Mouse (Mus musculus): ENCODE measurements around the gene Cdh1.
"Not testable (repeated sequence)": the region's sequence is repeated elsewhere in the genome, so short reads cannot be mapped to it uniquely, and the experiment has no call there.

The Cdh1 gene

DNA sequence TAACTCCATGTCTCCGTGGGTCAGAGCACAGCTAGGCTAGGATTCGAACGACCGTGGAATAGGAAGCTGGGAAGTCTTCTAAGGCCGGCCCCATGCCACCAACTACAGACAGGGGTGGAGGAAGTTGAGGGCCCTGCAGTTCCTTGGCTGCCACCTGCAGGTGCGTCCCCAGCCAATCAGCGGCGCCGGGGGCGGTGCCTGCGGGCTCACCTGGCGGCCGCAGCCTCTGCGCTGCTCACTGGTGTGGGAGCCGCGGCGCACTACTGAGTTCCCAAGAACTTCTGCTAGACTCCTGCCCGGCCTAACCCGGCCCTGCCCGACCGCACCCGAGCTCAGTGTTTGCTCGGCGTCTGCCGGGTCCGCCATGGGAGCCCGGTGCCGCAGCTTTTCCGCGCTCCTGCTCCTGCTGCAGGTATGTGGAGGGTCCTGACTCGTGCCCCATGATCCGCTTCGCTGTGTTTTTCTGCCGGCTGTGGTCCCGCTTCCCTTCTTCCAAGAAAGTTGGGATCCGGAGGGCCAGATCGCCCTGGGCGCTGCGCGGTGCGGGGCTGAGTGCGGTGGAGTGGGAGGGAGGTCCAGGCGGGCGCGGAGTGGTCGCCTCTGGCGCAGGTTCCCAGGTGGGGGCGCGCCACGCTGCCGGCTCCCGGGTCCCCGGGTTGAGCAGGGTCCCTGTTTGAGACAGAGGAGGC is at the start of gene Cdh1:
TSS of gene Cdh1 (plus strand) at position 221 of the 689 bp plus-strand sequence.
- DNase-seq, result peak; percentile 48 to 56

DNA sequence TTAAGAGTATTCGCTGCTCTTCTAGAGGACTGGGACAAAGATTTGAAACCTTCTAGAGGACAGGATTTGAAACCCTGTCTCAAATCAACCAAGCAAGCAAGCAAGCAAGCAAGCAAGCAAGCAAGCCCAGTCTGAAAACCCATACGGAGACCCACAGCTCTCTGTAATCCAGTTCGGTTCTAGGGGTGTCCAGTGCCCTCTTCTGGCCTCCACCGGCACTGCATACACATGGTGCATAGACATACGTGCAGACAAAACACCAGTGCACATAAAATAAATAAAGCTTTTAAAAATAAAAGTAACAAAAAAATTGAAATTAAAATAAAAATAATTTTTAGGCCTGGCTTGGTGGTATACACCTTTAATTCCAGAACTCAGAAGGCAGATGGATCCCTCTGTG is 49.1 kb upstream of the Cdh1 start:
- no peak for DNase-seq

DNA sequence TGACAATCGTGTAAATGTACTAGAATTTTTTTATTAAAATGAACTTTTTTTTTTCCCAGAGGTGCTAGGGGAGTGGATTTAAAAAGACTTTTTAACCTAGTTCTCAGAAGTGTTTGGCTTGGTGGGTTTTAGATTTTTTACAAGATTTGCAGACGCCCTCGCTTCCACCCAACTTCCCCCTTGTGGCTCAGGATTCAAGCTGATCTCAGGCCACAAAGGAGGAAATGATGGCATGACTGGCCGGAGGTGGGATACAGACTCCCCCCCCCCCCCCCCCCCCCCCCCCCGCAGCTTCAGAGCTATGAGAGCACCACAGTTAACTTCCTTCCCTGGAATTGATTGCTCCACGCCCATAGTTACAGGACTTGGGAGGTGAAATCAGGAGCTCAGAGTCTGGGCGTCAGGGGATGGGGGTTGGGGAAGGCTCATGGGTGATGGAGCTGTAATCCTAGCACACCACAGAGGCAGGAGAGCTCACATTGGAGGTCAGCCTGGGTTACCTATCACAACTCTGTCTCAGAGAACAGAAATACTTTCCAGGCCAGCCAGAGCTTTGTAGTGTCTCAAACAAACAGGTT is 47.0 kb upstream of the Cdh1 start:
- no peak for DNase-seq

DNA sequence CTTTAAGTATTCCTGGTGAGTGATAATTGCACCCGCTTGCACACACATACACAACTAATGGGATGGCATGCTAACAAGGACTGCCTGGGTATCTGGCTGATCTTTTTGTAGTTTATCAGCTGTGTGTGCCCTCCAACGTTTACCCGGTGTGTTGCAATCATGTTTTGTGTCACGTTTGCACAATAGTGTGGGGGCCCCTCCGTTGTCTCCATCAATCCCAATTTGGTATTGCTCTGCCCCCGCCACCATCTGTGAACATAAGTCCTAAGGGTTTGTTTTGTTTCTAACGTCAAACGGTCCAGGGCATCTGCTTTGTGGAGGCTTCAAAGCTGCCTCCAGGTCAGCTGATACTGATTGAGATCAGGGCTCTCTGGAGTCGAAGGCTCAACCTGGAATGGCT is 43.3 kb upstream of the Cdh1 start:
- no peak for DNase-seq

DNA sequence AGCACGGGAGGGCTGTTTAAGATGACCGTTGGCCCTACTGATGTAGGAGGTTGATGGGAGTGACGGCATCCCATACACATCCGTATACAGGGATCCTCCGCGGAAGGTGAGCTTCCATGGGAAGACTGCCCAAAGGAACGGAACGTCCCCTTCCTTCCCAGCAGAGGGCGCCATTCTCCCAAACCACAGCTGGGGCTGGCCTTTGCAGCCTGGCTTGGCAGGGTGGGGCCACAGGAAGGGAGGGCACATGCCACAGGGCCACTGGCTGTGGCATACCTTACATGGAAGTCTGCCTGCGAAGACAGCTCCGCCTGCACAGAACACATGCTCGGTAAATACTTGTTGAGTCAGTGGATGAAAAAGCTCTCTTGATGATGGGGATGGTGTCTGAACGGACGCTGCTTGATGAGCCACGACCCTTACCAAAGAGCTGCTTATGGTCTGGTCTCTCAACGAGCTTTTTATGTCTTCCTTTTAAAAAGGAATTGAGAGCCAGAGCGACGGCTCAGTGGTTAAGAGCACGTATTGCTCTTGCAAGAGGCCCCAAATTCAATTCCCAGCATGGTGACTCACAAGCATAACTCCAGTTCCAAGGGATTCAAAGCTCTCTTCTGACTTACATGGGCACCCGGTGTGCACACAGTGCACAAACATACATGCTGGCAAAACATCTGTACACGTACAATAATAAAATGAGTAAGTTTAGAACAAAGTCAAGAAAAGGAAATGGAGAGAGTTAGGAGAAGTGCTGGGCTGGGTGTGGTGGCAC is 41.9 kb upstream of the Cdh1 start:
- DNase-seq, result peak; percentile 33 to 46

DNA sequence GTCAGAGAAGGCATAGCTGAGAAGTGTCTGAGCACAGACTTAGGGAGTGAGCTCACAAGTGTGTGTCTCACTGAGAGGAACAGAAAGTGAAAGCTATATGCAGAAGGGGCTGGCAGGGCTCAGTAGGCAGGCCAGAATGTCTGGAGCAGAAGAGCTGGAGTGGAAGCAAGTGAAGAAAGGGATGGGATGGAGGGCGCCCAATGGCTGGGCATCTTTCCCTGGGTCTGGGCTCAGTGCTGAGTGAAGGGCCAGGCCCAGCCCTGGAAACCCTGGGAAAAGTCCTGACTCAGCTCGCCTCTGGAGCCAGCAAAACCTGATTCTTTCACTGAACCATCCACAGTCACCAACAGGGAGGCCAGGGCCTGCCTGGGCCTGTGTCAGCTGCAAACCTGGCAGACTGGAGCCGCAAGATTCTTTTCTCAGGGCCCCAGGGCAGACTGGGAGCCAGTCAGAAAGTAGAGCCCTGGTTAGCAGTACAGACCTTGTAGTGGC is 39.4 kb upstream of the Cdh1 start:
- no peak for DNase-seq

DNA sequence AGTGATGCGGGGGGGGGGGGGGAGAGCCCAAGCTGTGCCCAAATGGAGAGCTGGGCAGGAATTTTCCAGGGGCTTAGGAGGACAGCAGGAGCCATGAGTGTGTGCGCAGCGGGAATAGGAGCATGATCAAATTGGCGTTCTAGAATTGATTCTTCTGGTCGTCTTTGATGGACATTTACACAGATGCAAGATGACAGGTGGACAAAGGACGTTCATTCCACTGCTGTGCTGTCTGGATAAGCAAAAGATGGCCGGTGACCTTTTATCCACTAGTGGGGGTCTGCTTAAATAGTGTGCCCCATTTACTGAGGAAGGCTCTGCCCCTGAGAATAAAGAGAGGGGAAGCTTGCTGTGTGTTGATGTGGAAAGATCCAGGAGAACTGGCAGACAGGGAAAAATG is 34.1 kb upstream of the Cdh1 start:
- peak; percentile 14 to 18 for DNase-seq

DNA sequence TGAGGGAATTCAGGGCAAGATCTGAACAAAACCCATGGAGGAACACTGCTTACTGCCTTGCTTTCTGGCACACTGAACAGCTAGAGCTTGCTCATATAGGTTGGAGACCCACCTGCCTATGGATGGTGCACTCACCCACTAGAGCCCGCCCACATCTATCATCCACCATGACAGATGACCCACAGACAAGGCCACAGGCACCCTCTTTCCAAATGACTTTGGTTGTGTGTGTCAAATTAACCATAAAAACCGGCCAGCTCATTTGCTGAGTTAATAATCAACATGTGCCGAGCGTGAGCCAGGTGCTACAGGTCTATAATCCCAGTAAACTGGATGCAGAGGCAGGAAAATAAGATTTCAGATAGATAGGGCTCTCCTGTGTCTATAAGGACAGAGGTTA is 32.8 kb upstream of the Cdh1 start:
- DNase-seq, result no peak

DNA sequence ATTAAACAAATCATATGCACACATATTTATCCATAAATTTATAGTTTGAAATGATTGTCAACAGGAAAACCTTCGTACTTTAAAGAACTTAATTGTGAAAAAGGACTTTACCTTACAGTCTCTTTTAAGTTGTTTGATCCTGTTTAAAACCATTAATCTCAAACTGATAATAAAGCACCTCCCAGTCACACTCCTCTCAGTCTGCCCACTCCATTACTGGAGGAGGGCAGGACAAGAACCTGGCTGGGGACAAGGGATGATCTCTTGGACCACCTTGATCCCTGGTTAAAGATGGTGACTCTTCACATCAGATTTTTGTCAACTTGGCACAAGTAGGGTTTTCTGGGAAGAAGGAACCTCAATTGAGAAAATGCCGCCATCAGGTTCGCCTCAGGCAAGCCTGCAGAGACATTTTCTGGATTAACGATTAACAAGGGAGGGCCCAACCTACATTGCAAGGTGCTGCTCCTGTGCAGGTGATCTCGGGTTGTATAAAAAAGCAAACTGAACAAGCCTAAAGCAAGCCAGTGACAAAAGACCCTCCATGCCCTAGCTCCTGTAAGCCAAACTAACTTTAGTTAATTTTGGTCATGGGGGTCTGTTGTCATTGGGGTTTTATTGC is 31.5 kb upstream of the Cdh1 start:
- DNase-seq, result no peak

DNA sequence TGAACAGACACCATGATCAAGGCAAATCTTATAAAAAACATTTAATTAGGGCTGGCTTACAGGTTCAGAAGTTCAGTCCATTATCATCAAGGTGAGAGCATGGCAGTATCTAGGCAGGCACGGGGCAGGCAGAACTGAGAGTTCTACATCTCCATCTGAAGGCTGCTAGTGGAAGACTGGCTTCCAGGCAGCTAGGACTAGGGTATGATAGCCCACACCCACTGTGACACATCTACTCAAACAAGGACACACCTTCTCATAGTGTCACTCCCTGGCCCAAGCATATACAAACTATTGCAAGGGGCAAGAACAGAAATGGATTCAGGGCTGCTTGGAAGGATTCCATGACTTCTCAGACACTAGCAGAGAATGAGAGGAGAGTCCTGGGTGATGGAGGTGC is 31.0 kb upstream of the Cdh1 start:
- DNase-seq, result not testable (repeated sequence)

DNA sequence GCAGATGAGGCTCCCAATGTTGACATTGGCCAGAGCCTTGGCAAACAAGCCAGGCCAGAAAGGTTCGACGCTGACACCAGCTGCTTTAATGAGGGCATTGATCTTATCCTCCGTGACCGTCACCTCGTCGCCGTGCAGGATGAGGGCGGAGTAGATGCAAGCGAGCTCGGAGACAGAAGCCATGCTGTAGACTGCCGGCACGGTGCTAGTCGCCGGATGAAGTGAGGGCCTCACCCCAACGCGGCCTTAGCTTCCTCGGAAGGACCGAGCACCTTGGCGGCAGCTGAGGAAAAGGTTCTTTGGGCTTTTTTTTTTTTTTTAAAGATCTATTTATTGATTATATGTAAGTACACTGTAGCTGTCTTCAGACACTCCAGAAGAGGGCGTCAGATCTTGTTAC is 30.0 kb upstream of the Cdh1 start, which contains the start of gene Gm10073:
TSS of gene Gm10073 (minus strand) at position 294 of the 400 bp plus-strand sequence.
- DNase-seq, result not testable (repeated sequence)

DNA sequence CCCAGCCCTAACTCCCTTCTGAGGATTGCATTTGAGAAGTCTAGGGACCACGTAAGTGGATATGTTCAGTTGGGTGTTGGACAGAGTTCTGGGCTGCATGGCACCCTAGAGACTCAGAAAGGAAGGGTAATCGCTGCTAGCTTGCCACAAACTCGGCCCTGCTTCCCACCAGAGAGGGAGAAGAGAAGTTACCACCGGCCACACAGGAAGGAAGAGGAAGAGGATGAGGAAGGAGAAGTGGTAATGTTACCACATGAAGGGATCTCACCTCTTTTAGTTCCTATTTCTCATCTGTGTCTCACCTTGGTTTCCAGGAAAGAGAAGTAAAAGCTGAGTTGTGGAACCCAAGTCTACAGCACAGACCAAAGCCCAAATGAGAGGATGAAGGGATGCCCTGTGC is 28.9 kb upstream of the Cdh1 start:
- DNase-seq, result no peak

DNA sequence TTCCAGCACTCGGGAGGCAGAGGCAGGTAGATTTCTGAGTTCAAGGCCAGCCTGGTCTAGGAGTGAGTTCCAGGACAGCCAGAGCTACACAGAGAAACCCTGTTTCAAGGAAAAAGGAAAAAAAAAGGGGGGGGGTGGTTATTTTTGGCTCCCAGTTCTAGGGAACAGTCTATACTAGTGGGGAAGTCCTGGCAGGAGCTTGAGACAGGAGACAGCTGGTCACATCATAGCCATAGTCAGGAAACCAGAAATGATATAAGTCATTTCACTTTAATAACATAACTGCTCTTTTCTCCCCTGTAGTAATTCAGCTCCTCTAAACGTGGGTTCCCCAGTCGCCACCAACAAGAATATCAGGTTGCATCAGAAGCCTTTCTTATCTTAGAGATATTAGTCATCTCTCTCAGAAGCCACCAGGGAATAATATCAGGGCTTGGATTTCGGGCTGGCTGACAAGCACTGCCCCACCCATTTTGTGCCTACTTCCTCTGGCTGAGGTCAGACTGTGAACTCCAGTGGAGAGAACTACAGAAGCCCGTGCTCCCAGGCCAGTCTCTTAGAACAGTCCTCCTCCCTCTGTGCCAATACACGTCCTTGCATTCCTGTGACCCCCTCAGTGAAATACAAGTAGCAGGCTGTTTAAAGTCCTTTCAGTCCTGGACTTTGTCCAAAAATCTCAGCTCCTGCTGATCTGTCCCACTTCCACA is 26.1 kb upstream of the Cdh1 start:
- DNase-seq, result peak in 1 of 2 experiments; percentile 15

DNA sequence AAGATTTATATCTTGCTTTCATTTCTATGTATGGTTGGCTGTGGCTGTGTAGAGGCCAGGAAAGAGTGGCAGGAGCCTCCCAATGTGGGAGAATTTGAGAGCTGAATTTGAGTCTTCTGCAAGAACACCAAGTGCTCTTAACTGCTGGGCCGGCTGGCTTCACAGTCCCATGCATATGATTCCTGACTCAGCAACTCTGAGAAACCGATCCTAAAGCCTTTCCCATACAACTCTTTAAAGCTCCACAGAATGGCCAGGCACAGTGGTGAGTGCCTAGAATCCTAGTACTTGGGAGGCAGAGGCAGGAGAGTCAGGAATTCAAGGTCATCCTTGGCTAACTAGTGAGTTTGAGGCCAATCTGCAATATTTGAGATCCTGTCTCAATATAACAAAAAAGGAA is 23.6 kb upstream of the Cdh1 start:
- DNase-seq, result no peak

DNA sequence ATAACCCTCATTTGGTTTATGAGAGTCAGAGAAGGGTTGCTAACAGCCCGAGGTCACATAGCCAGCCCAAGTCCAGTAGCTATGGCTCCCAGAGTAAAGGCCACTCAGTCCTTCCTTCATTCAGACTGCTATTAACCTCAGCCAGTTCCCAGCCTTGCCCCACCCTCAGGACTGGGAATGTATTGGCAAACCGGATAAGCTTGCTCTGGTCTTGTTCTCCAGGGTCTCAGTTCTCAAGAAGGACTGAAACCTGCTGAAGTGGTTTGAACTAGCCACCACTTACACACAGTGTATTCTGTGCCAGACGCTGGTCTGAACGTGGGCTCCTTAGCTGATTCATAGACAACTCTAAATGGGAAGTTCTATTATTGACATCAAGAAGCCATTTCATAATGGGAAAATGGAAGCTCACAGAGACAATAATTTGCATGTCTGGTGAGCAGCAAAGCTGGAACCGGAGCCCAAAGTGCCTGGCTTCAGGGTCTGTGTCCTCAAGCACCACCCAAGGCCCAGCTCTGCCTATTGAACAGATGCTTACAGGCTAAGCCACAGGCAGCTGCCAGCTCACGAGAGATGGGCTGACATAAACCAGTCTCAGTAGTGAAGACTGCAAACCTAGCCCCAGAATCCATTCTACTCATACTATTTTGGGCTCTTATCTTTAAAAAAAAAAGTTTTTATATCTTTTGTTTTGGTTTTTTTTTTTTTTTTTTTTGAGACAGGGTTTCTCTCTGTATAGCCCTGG is 21.6 kb upstream of the Cdh1 start:
- DNase-seq, result no peak

DNA sequence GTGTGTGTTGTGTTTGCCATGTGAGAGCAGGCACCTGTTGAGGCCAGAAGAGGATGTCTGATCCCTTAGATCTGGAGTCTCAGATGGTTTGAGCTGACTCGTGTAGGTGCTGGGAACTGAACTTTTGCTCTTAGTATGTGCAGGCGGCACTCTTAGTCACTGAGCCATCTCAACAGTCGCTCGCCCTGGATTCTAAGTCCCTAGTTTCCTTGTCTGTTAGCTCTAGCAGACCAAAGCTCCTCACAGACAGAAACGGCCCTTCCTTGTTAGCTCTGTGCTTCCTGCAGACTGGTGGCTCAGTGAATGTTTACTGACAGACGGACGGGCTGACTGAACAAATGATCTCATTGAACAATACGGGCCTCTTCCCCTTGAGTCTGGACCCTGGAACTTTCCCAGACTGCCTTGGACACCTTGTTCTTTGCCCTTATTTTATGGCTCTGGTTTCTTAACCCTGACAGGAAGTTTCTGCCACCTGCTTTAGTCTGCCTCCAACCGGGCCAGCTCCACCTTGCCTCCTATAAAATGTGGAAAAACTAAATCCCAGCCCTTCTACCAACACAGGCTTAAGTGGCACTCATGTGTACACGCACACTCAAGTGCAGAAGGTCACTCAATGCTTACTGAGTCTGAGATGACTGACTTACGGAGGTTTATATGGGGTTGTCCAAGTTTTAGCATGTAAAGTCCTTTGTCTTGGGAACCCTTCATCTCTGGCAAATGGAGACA is 18.0 kb upstream of the Cdh1 start:
- DNase-seq, result no peak

DNA sequence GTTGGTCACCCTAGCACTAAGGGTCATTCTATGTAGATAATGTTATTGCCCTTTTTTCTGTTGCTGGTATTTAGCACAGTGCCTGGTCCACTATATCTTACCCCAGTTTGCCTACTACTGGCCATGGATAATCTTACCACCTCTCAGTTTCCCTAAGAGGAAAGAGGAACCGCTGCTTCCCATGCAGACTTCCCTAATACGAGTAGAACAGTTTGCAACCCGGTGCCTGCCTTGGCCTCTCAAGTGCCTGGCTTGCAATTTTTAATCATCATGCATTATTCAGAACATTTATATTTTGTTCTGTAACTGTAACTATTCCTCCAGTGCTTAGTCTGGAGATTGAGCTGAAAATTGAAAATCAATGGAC is 17.5 kb upstream of the Cdh1 start:
- DNase-seq, result no peak

DNA sequence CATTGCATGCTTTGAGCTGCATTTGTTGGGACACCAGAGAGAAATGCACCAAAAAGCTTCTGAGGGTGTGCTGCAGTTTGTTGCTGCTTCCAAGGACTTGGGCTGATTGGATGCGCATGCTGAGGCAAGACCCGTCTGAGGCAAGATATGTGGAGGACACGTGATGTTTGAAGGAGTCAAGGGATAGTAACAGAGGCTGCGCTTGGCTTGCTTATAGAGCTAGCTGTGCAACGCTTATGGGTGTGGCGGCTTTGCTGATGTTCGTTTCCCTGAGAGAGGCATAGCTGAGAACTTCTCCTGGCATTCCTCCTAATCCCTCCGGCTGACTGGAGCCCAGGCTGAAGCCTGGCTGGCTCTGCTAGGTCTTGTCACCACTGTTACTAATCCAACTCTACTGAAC is 16.3 kb upstream of the Cdh1 start:
- peak in 1 of 2 experiments; percentile 5 for DNase-seq

DNA sequence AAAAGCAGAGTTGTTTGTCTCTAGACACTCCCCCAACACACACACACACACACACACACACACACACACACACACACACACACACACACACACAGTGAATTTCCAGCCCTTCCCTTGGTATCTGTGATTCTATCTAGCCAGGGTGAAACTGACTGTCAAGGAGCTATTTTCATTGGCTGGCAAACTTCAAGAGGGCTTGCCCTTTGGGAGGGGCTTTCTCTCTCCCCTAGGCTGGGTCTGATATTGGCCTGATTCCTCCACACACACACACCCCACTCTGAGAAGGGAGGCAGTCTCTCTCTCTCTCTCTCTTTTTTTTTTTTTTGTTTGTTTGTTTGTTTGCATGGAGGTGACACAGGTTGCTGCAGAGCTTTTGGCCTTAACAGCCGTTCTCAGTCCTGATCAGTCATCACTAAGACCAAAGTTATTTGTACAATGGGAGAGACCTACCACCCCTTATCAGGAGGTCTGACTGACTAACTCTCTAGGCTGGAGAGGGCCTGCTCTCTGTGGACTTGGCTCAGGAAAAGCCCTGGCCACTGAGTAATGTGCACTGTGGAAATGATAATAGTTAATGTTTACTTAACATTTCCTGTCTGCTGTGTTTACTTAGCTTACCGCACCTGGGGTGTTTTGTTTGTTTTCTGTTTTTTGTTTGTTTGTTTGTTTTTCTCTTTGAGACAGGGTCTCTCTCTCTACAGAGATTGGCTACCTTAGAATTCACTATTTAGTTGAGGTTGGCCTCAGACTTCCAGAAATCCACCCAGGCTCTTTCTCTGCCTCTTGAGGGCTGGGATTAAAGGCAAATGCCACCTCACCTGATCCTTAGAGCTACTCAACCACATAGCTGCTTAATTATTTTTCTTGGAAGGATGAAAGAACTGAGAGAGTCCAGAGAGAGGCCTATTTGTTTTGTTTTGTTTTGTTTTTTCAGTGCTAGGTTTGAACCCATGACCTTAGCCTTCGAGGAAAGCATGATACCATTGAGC is 14.4 kb upstream of the Cdh1 start:
- no peak for DNase-seq

DNA sequence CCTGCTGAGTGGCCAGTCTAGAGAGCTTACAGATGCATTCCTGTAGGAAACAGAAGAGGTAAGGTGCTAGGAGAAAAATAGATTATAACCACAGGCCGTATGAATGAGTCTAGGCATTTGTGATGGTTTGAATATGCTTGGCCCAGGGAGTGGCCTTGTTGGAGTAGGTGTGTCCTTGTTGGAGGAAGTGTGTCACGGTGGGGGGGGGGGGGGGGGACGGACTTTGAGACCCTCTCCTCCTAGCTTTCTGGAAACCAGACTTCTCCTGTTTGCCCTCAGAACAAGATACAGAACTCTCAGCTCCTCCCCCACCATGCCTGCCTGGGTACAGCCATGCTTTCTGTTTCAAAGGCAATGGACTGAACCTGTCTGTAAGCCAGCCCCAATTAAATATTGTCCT is 10.7 kb upstream of the Cdh1 start:
- no peak for DNase-seq

Measured in cerebellum, postnatal 14 days (tissue).